Mouse (Mus musculus) ES-E14 (cell line): ENCODE measurements around the gene Hydin. TPM values are rescaled to one million over a fixed set of nuclear protein-coding genes. Genes with fewer than 3 reads are reported as not detected.

ENCODE experiments used
- DNase-seq: peaks from one replicate; pipeline ENCODE4 v3.0.0-alpha.2; 2013; ENCODE audit warnings: low read depth, low spot score
- H3K27ac ChIP-seq: 2 replicates; pipeline ENCODE4 v1.5.1; 2012; ENCODE audit warnings: low read depth, mild to moderate bottlenecking, low read length, moderate library complexity, mixed read lengths; ENCODE audit not compliant: poor library complexity, insufficient read depth, severe bottlenecking
- H3K36me3 ChIP-seq: 2 replicates; pipeline ENCODE4 v1.6.1; 2012; ENCODE audit warnings: mild to moderate bottlenecking, low read length, moderate library complexity, mixed read lengths; ENCODE audit not compliant: control insufficient read depth, poor library complexity, insufficient read depth, severe bottlenecking
- H3K4me1 ChIP-seq, 2 experiments: fragments of 150-350 bp in 1 of 2; sonication (generic) in 1 of 2; 2 replicates each; pipeline ENCODE4 v1.6.1; 2012; ENCODE audit warnings: low read length in 2 of 2, mild to moderate bottlenecking in 1 of 2, mixed read lengths in 1 of 2; ENCODE audit not compliant: control insufficient read depth in 2 of 2, insufficient read depth in 2 of 2, poor library complexity in 1 of 2
- H3K4me3 ChIP-seq, 2 experiments: fragments of 150-350 bp in 1 of 2; sonication (generic) in 1 of 2; 2 replicates each; pipeline ENCODE4 v1.5.1; 2012; ENCODE audit warnings: low read length in 2 of 2, low read depth in 1 of 2, mild to moderate bottlenecking in 1 of 2, mixed read lengths in 1 of 2; ENCODE audit not compliant: insufficient read depth in 1 of 2, poor library complexity in 1 of 2, severe bottlenecking in 1 of 2
- H3K9ac ChIP-seq: 2 replicates; pipeline ENCODE4 v1.6.1; 2012; ENCODE audit warnings: low read depth, mild to moderate bottlenecking, low read length, mixed read lengths; ENCODE audit not compliant: poor library complexity, insufficient read depth, severe bottlenecking
- H3K9me3 ChIP-seq: fragments of 150-350 bp; sonication (generic); 2 replicates; pipeline ENCODE4 v1.6.1; 2012; ENCODE audit warnings: low read depth, mild to moderate bottlenecking, low read length; ENCODE audit not compliant: control insufficient read depth, insufficient read depth
- CHD2 ChIP-seq: IDR thresholded peaks from 2 replicates; pipeline ENCODE4 v1.6.1; 2014; ENCODE audit warnings: mild to moderate bottlenecking, low read depth, low read length, inconsistent platforms
- HCFC1 ChIP-seq: IDR thresholded peaks from 2 replicates; pipeline ENCODE4 v1.6.1; 2012; ENCODE audit warnings: low read length, inconsistent platforms, borderline replicate concordance; ENCODE audit not compliant: insufficient read depth
- MAFK ChIP-seq: IDR thresholded peaks from 2 replicates; pipeline ENCODE4 v1.6.1; 2014; ENCODE audit warnings: mild to moderate bottlenecking, low read depth, low read length, inconsistent platforms; ENCODE audit not compliant: insufficient read depth
- ZC3H11A ChIP-seq: IDR thresholded peaks from 2 replicates; pipeline ENCODE4 v1.6.1; 2012; ENCODE audit warnings: low read depth, mild to moderate bottlenecking, inconsistent platforms, low read length, borderline replicate concordance
- ZNF384 ChIP-seq: IDR thresholded peaks from 2 replicates; pipeline ENCODE4 v1.6.1; 2012; ENCODE audit warnings: low read depth, low read length, inconsistent platforms
- in situ Hi-C, 2 experiments: fragments of 600-800 bp; cut with MboI; formaldehyde crosslinking; loops; one replicate each; pipeline ENCODE4 v1.15.1; 2025; ENCODE audit warnings: low sequenced_read_pairs in 2 of 2, inconsistent platforms in 1 of 2; ENCODE audit not compliant: unreplicated experiment in 2 of 2
- total RNA-seq: library from RNA; depleted of rRNA; stranded (reverse); fragments of 300-350 nt; gene quantifications from 2 replicates; pipeline ENCODE4 v1.2.3, GENCODE M21; 2012

Hydin gene
- total RNA-seq, 1 experiment, result 1.0 TPM

- H3K36me3 ChIP-seq, result no peaks in the 10 kb centered on the region
- H3K4me1 ChIP-seq, result no peaks in the 10 kb centered on the region; a peak in 1 of 4 replicates
- H3K27ac ChIP-seq, result no peak overlapping the region
- in situ Hi-C loops, result no loop called here
- no peak for DNase-seq
- H3K9me3 ChIP-seq, result no peaks in the 10 kb centered on the region
- no peak overlapping the region for H3K9ac ChIP-seq
- TF ChIP-seq ZC3H11A, result no peak
- TF ChIP-seq HCFC1, result no peak
- TF ChIP-seq CHD2, result no peak
- TF ChIP-seq ZNF384, result no peak
- no peak for TF ChIP-seq MAFK
- no peak overlapping the region for H3K4me3 ChIP-seq
Observed at GRCm38 (mm10) chr8:110482275-110482674, 215.5 kb downstream of the Hydin start.

GRCm38 (mm10) chr8:110485234-110485633 lies 218.5 kb downstream of the Hydin start:
- Histone ChIP-seq H3K27ac (no peak overlapping the region), H3K4me1 (no peaks in the 10 kb centered on the region; a peak in 1 of 4 replicates), H3K9ac (no peak overlapping the region), H3K36me3 (no peaks in the 10 kb centered on the region), H3K9me3 (no peaks in the 10 kb centered on the region), H3K4me3 (no peak overlapping the region)
- no peak for DNase-seq
- no peak for TF ChIP-seq CHD2
- TF ChIP-seq MAFK, result no peak
- TF ChIP-seq HCFC1, result no peak
- TF ChIP-seq ZC3H11A, result no peak
- no peak for TF ChIP-seq ZNF384
- in situ Hi-C loops, result loop anchor here in 1 of 2 experiments (5.0 kb wide), 1 partner anchor 62 kb away; no protein-coding TSS in a partner anchor

- 0 out of 4 replicates have a peak overlapping the region, but pooled peaks have one; percentile 20 to 23 for H3K4me3 ChIP-seq
- H3K27ac ChIP-seq, result no peak overlapping the region
- no peaks in the 10 kb centered on the region for H3K36me3 ChIP-seq
- no peak overlapping the region for H3K9ac ChIP-seq
- in situ Hi-C loops, result loop anchor here in 1 of 2 experiments (5.0 kb wide), 1 partner anchor 61 kb away; no protein-coding TSS in a partner anchor
- TF ChIP-seq HCFC1, result no peak
- no peaks in the 10 kb centered on the region; a peak in 1 of 4 replicates for H3K4me1 ChIP-seq
- no peaks in the 10 kb centered on the region for H3K9me3 ChIP-seq
- DNase-seq, result no peak
Observed at GRCm38 (mm10) chr8:110486020-110486419, 219.2 kb downstream of the Hydin start.

GRCm38 (mm10) chr8:110487644-110488043 lies 220.9 kb downstream of the Hydin start:
- peak; percentile 27 for DNase-seq
- Histone ChIP-seq H3K9ac (no peak overlapping the region), H3K4me3 (no peak overlapping the region), H3K9me3 (no peaks in the 10 kb centered on the region), H3K27ac (no peak overlapping the region), H3K4me1 (no peaks in the 10 kb centered on the region; a peak in 1 of 4 replicates), H3K36me3 (no peaks in the 10 kb centered on the region)
- in situ Hi-C loops, result loop anchor here in 1 of 2 experiments (5.0 kb wide), 1 partner anchor 60 kb away; no protein-coding TSS in a partner anchor
- TF ChIP-seq ZNF384 (no peak), ZC3H11A (0 out of 2 replicates have a peak, but pooled peaks have one; percentile 7), HCFC1 (no peak), MAFK (no peak), CHD2 (no peak)

- H3K36me3 ChIP-seq, result no peaks in the 10 kb centered on the region
- H3K9me3 ChIP-seq, result no peaks in the 10 kb centered on the region
- no peak overlapping the region for H3K9ac ChIP-seq
- H3K4me1 ChIP-seq, result no peaks in the 10 kb centered on the region; a peak in 1 of 4 replicates
- peak; percentile 42 for DNase-seq
- TF ChIP-seq ZNF384 (no peak), ZC3H11A (peak; percentile 71; the same call in 1 of the 2 replicates)
- no peak overlapping the region for H3K27ac ChIP-seq
- in situ Hi-C loops, result loop anchor here in 1 of 2 experiments (5.0 kb wide), 1 partner anchor 58 kb away; no protein-coding TSS in a partner anchor
- no peak overlapping the region for H3K4me3 ChIP-seq
Observed at GRCm38 (mm10) chr8:110489344-110489743, 222.6 kb downstream of the Hydin start.
